Mouse (Mus musculus): ENCODE measurements around the gene Chd1l. TPM values are rescaled to one million over a fixed set of nuclear protein-coding genes. Genes with fewer than 3 reads are reported as not detected.

Chd1l gene
- polyA plus RNA-seq, 1 experiment: 33.0 TPM

DNA sequence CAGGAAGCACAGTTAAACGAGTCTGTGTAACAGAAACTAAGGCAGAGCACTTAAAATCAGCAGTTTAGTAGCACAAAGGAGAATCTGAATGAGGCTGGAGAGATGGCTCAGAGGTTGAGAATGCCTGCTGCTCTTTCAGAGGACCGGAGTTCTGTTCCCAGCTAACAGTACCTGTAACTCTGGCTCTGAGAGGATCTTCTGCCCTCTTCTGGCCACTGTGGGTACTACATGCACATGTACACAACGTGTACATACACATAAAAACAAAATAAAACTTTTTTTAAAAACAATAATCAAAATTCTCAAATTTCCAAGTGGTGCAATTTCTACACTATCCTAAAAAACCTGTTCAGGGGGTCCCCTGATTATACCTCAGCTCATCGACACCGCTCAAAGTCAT is 85.2 kb downstream of the Chd1l start:
- no peak for DNase-seq (ENCODE audit: low spot score)

DNA sequence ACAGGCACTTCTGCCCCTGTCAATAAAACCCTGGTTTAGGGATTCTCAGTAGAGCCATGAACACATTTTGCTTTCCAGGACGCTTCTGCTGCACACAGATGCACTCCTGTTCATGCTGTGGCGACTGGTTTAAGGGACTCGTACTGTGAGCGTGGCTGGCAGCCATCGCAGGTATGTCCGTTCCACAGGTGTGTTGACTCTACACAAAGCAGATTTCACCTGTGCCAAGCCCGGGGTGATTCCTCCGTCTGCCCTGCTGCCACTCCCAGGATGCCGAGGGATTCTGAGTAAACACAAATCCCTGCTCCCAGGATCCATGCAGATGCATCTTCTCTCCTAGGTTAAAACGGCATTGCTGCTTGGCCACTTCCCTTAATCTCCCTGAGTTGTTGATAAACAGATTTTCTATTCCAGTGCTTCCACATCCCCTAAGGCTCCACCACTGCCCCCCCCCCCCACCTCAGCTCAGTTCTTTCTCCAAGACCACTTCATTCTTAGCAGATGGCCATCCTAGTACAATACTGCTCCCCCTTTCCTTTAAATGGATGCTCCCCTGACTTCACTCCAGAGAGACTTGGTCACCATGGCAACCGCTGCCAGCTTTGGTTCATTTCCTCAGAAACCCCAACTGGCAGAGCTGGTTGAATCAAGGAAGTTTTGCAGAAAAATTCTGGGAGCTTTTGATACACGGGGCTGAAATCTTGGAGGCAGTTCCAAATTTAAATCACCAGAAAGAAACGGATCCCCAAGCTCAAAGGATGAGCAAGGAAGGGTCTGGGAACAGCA is 87.9 kb downstream of the Chd1l start:
- no peak for DNase-seq (ENCODE audit: low spot score)

DNA sequence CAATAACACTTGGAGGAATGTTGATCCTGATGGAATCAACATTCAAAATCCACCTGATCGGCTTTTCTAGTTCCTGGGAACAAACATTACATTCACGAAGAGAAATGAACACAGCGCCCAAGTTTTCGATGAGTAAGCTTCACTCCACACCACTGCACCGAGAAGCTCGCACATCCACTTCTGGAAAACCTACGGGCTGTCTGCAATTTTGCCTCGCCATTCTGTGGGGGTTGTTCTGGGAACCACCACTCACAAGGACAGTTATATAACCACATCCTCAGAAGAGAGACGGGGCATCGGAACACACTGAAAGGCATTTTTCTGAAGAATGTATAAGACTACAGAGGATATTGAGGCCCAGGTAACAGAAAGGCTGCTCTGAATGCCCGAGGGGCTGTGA is 90.1 kb downstream of the Chd1l start:
- no peak for DNase-seq (ENCODE audit: low spot score)

DNA sequence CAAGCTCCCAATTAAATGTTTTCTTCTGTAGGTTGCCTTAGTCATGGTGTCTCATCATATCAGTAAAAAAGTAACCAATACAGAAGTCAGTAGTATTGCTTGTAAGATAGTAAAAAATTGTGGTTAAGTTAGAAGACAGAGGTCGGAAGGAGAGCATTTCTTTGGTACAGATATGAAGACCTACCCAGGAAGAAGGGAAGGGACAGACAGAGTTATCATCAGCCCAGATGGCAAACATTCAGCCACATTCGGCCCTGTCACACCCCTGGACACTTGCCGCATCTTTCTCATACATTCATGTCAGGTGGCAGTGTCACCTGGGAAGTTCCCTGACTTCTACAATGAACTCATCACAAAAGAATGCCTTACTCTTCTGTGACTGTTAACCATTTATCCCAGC is 97.7 kb downstream of the Chd1l start:
- no peak for DNase-seq (ENCODE audit: low spot score)

Other genes with a start within 250 kb of the Chd1l start
- gene Olfr1402, start 188.2 kb downstream of the Chd1l start, polyA plus RNA-seq (2012; rRNA removed): not detected in 2 replicates
- gene Fmo5, start 18.6 kb upstream of the Chd1l start, polyA plus RNA-seq (2012; rRNA removed): 1,034 and 1,245 TPM in 2 replicates
- gene Prkab2, start 48.0 kb upstream of the Chd1l start, polyA plus RNA-seq (2012; rRNA removed): 63.1 and 78.0 TPM in 2 replicates
- not detected in 2 replicates for gene Gm17651, start 64.5 kb upstream of the Chd1l start, polyA plus RNA-seq (2012; rRNA removed)